8 mouse cellular contexts compared by ENCODE assay signal in genomic region chr4:124861283-124862188, GRCm38 (mm10). TPM values are rescaled to one million over a fixed set of nuclear protein-coding genes. Genes with fewer than 3 reads are reported as not detected.
DNase-seq lines count a peak whose midpoint lies in the region; ATAC-seq and TF ChIP-seq lines count a peak whose summit lies in the region.

Maneal (minus strand) TSS chr4:124862171.

- H3K4me3 ChIP-seq in kidney, postnatal 0 days (replicated peaks; ENCODE audit: low read depth, low read length) = peak within 1 kb of the TSS; percentile 40
- peak within 1 kb of the TSS; percentile 61 for H3K4me3 ChIP-seq in forebrain, embryonic 14.5 days (ENCODE audit: low read depth, low read length)
- peak within 1 kb of the TSS; percentile 42 for H3K4me3 ChIP-seq in limb, embryonic 11.5 days (ENCODE audit: low read depth, low read length)

- peaks cover 18% of the 10 kb centered on the region for H3K27me3 ChIP-seq in kidney, postnatal 0 days (ENCODE audit: insufficient read depth, low read length)
- H3K27me3 ChIP-seq in forebrain, embryonic 14.5 days (replicated peaks; ENCODE audit: control insufficient read depth, insufficient read depth, low read length) = no peaks in the 10 kb centered on the region
- H3K27me3 ChIP-seq in limb, embryonic 11.5 days (ENCODE audit: control insufficient read depth, insufficient read depth, low read length) = peaks cover 31% of the 10 kb centered on the region

- H3K36me3 ChIP-seq in kidney, postnatal 0 days (ENCODE audit: insufficient read depth, low read length) = no peaks in the 10 kb centered on the region
- peaks cover 29% of the 10 kb centered on the region for H3K36me3 ChIP-seq in forebrain, embryonic 14.5 days (ENCODE audit: control insufficient read depth, insufficient read depth, low read length)
- no peaks in the 10 kb centered on the region for H3K36me3 ChIP-seq in limb, embryonic 11.5 days (ENCODE audit: control insufficient read depth, insufficient read depth, low read length)

- H3K4me2 ChIP-seq in kidney, postnatal 0 days (ENCODE audit: low read length) = peak within 1 kb of the TSS; percentile 65
- H3K4me2 ChIP-seq in forebrain, embryonic 14.5 days (ENCODE audit: low read length) = peak within 1 kb of the TSS; percentile 80
- H3K4me2 ChIP-seq in limb, embryonic 11.5 days (ENCODE audit: low read depth, severe bottlenecking) = peak within 1 kb of the TSS; percentile 82

- H3K9ac ChIP-seq in kidney, postnatal 0 days (ENCODE audit: low read depth, low read length) = no peak within 1 kb of the TSS
- H3K9ac ChIP-seq in forebrain, embryonic 14.5 days (ENCODE audit: low read length) = peak within 1 kb of the TSS; percentile 85
- H3K9ac ChIP-seq in limb, embryonic 11.5 days (ENCODE audit: low read length) = peak within 1 kb of the TSS; percentile 40; the same call in 1 of the 2 replicates

- no peak for DNase-seq in kidney, postnatal 0 days (ENCODE audit: low spot score)
- DNase-seq in kidney, postnatal 36 days = no peak
- peak; percentile 54 for DNase-seq in cerebellum, postnatal 14 days
- peak; percentile 40 for DNase-seq in forebrain, embryonic 14.5 days (ENCODE audit: low spot score)
- peak; percentile 27 for DNase-seq in limb, embryonic 11.5 days (ENCODE audit: low spot score)
- DNase-seq in right cerebral cortex, postnatal 14 days = peak; percentile 33
- no peak for DNase-seq in c-Kit-positive CD71-positive TER-119-positive erythroid progenitor cells, embryonic 14.5 days (ENCODE audit: low spot score)
- no peak for DNase-seq in yolk sac, embryonic 10.5 days (ENCODE audit: low spot score)

- no peak within 1 kb of the TSS for H3K27ac ChIP-seq in kidney, postnatal 0 days
- peak within 1 kb of the TSS; percentile 63; the same call in 1 of the 2 replicates for H3K27ac ChIP-seq in forebrain, embryonic 14.5 days (ENCODE audit: low read depth, low read length)
- H3K27ac ChIP-seq in limb, embryonic 11.5 days (replicated peaks; ENCODE audit: low read depth, low read length) = no peak within 1 kb of the TSS

- 4% methylated on average over 52 of the region's 77 CpGs for WGBS in kidney, postnatal 0 days
- WGBS in forebrain, embryonic 14.5 days = 3% methylated on average over 44 of the region's 77 CpGs
- WGBS in limb, embryonic 11.5 days = 4% methylated on average over 44 of the region's 77 CpGs

- no peaks in the 10 kb centered on the region for H3K9me3 ChIP-seq in kidney, postnatal 0 days (replicated peaks; ENCODE audit: low read length)
- no peaks in the 10 kb centered on the region for H3K9me3 ChIP-seq in forebrain, embryonic 14.5 days (replicated peaks; ENCODE audit: control insufficient read depth, low read length)
- no peaks in the 10 kb centered on the region for H3K9me3 ChIP-seq in limb, embryonic 11.5 days (ENCODE audit: control insufficient read depth, low read length)

- TF ChIP-seq CTCF in kidney, postnatal 0 days (IDR thresholded peaks at IDR 0.05; ENCODE audit: low read depth) = no peak

- no peak; the same call in 1 of the 2 replicates for ATAC-seq in kidney, postnatal 0 days (replicated peaks; ENCODE audit: low FRiP score, low read depth)
- ATAC-seq in forebrain, embryonic 14.5 days = peak; percentile 32
- 0 out of 2 replicates have a peak, but pooled peaks have one; percentile 28 for ATAC-seq in limb, embryonic 11.5 days (ENCODE audit: insufficient number of reproducible peaks, low FRiP score, low TSS enrichment, low read depth)

- H3K4me1 ChIP-seq in kidney, postnatal 0 days (replicated peaks; ENCODE audit: insufficient read depth, low read length) = peaks cover 8% of the 10 kb centered on the region; the same call in 1 of the 2 replicates
- H3K4me1 ChIP-seq in forebrain, embryonic 14.5 days (ENCODE audit: control insufficient read depth, insufficient read depth, low read length) = peaks cover 11% of the 10 kb centered on the region
- peaks cover 7% of the 10 kb centered on the region for H3K4me1 ChIP-seq in limb, embryonic 11.5 days (ENCODE audit: control insufficient read depth, insufficient read depth, low read length)

RNA-seq across cellular contexts. Expression of gene Maneal, which starts in this region (rescaled TPM):
- polyA plus RNA-seq in kidney, postnatal 0 days (2015; fragmentation: Nextera tagmentation; extraction: Ambion mirVana) = 0.34 and 0.36 TPM in 2 replicates
- 12.9 and 13.4 TPM in 2 replicates for polyA plus RNA-seq in forebrain, embryonic 14.5 days (2014; fragmentation: Nextera tagmentation; extraction: Ambion mirVana)
- 0.43 and 0.81 TPM in 2 replicates for polyA plus RNA-seq in limb, embryonic 11.5 days (2014; fragmentation: Nextera tagmentation; extraction: Ambion mirVana)

Comparison
In these comparisons a context has a peak if more than half of its experiments do, and no peak if none do; other contexts are left out.
1. Peak in DNase-seq, ATAC-seq, H3K4me3 ChIP-seq, H3K9ac ChIP-seq and H3K4me2 ChIP-seq in limb, embryonic 11.5 days; RNA of the gene not detected or under 1 TPM.
2. DNase-seq: peak in cerebellum, postnatal 14 days (2 of 2), forebrain, embryonic 14.5 days (single experiment) and right cerebral cortex, postnatal 14 days (single experiment); none in kidney, postnatal 0 days (single experiment), kidney, postnatal 36 days (0 of 2), c-Kit-positive CD71-positive TER-119-positive erythroid progenitor cells, embryonic 14.5 days (single experiment) and yolk sac, embryonic 10.5 days (single experiment).
3. Peak in every context shown above with its lines, with median percentiles within 50 percentile points of each other: H3K4me2 ChIP-seq and H3K4me3 ChIP-seq.